Mouse (Mus musculus) small intestine, adult 2 months (tissue): ENCODE measurements around the gene Ctsh.

Experiments
- CTCF ChIP-seq: fragments of 200-500 bp; IDR thresholded peaks from 2 replicates; pipeline ENCODE4 v1.5.1; 2012; ENCODE audit warnings: low read depth, mild to moderate bottlenecking, control low read depth, inconsistent platforms, low read length, moderate library complexity, mixed read lengths; ENCODE audit not compliant: insufficient replicate concordance, insufficient read length; ENCODE audit errors: extremely low read depth
- POLR2A ChIP-seq: fragments of 200-500 bp; IDR thresholded peaks from 2 replicates; pipeline ENCODE4 v1.6.1; 2012; ENCODE audit warnings: low read depth, mild to moderate bottlenecking, control low read depth, inconsistent platforms, low read length, moderate library complexity

DNA sequence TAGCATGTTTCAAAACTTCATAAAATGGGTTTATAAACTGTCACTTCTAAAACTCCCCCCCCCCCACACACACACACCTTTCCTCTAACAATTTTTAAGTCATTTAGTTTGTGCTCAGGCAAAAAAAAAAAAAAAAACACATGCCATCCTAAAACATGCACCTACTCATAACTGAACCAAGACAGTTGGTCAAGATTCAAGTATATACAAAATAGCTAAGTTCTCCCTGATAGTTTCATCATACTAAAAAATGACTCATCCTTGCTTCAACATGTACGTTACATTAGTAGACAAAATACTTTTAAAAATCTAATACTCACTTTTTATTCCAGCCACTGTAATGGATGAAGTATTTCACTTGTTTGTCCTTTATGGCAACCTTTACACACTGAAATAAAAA, 53.0 kb downstream of the Ctsh start:
- TF ChIP-seq POLR2A: no peak
- TF ChIP-seq CTCF: no peak
